Mouse (Mus musculus) midbrain, embryonic 16.5 days (tissue): ENCODE measurements around the gene Tceal9. TPM values are rescaled to one million over a fixed set of nuclear protein-coding genes. Genes with fewer than 3 reads are reported as not detected.
A peak's percentile ranks its signal among the peaks of the same experiment; 100 is the strongest.

Experiments used
- ATAC-seq: fragments of 200-750 bp; cut with Nextera tagmentation; 2 replicates; pipeline ENCODE4 v1.8.0; 2017; ENCODE audit warnings: moderate TSS enrichment
- H3K27ac ChIP-seq: fragments of 300-500 bp; sonication (generic); 2 replicates; pipeline ENCODE4 v1.5.1; 2014; ENCODE audit warnings: mild to moderate bottlenecking, low read length, mixed read lengths
- H3K27me3 ChIP-seq: fragments of 300-500 bp; sonication (generic); 2 replicates; pipeline ENCODE4 v1.6.1; 2014; ENCODE audit warnings: low read depth, low read length, mixed read lengths; ENCODE audit not compliant: control insufficient read depth, insufficient read depth
- H3K36me3 ChIP-seq: fragments of 300-500 bp; sonication (generic); 2 replicates; pipeline ENCODE4 v1.6.1; 2014; ENCODE audit warnings: mild to moderate bottlenecking, low read length, moderate library complexity, mixed read lengths; ENCODE audit not compliant: control insufficient read depth, insufficient read depth
- H3K4me1 ChIP-seq: fragments of 300-500 bp; sonication (generic); 2 replicates; pipeline ENCODE4 v1.6.1; 2014; ENCODE audit warnings: mild to moderate bottlenecking, low read length, mixed read lengths; ENCODE audit not compliant: control insufficient read depth, insufficient read depth
- H3K4me2 ChIP-seq: fragments of 300-500 bp; sonication (generic); 2 replicates; pipeline ENCODE4 v1.6.1; 2014; ENCODE audit warnings: mild to moderate bottlenecking, low read length, mixed read lengths
- H3K4me3 ChIP-seq: fragments of 300-500 bp; sonication (generic); 2 replicates; pipeline ENCODE4 v1.5.1; 2014; ENCODE audit warnings: low read depth, mild to moderate bottlenecking, low read length, moderate library complexity, mixed read lengths
- H3K9ac ChIP-seq: fragments of 300-500 bp; sonication (generic); 2 replicates; pipeline ENCODE4 v1.6.1; 2014; ENCODE audit warnings: low read depth, low read length, mixed read lengths
- H3K9me3 ChIP-seq: fragments of 300-500 bp; sonication (generic); replicated peaks from 2 replicates; pipeline ENCODE4 v1.6.1; 2014; ENCODE audit warnings: mild to moderate bottlenecking, low read length, mixed read lengths; ENCODE audit not compliant: control insufficient read depth, poor library complexity, severe bottlenecking
- WGBS: fragments of 180-500 bp; shearing (Covaris S2); extraction: QIAGEN DNeasy Blood & Tissue Kit; methylation state at CpG from one replicate; pipeline ENCODE4 v1.1.7; 2014; 5-methylcytosine and 5-hydroxymethylcytosine counted together
- polyA plus RNA-seq: library from polyadenylated mRNA; unstranded; fragments of >200 nt; fragmentation: Nextera tagmentation; extraction: Ambion mirVana; gene quantifications from 2 replicates; pipeline ENCODE4 v1.2.1, GENCODE M21; 2015

Tceal9 gene
- polyA plus RNA-seq, 1 experiment from 2014 or later = 261 TPM

DNA sequence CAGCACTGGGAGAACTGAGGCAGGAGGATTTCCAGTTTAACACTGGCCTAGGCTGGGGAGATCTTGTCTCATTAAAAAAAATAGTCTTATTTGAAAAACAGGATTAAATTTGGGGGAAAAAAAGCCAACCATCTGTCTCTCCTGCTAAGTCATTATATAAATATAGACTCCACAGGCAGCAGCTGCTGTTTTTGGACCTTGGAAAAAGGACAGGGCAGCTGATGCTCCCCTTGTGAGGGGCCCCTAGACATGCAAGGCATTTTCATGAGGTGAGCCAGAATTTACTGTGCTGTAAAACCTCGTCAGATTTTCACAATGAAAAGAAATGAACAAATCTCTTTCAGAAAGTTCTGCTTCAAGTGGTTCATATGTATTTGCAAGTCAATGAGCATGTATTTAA, 28.6 kb upstream of the Tceal9 start:
- ATAC-seq = no peak
- WGBS = 26% methylated on average over 1 of the region's 1 CpGs
- H3K4me2 ChIP-seq = no peak overlapping the region
- no peak overlapping the region for H3K27ac ChIP-seq
- no peaks in the 10 kb centered on the region for H3K27me3 ChIP-seq
- H3K4me1 ChIP-seq = no peaks in the 10 kb centered on the region; the same call in 1 of the 2 replicates
- no peaks in the 10 kb centered on the region for H3K9me3 ChIP-seq
- H3K9ac ChIP-seq = no peak overlapping the region
- H3K36me3 ChIP-seq = no peaks in the 10 kb centered on the region
- H3K4me3 ChIP-seq = no peak overlapping the region

DNA sequence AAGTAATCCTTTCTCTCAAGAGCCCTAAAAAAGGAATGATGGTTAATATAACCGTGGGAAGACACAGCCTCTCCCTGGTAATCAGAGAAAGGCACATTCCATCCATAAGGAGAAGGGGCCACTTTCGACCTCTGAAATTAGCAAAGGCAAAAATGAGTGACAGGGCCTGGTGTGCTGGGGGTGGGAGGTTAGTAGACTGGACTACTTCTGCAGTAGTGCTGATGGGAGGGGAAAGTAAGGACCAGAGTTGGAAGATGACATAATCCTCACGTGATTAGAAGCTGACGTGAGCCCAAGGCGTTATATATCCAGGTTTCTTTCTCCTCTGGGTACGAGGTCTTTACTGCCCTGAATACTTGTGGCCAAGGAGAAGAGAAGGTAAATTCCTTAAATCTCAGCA, 21.2 kb upstream of the Tceal9 start:
- no peaks in the 10 kb centered on the region for H3K36me3 ChIP-seq
- 77% methylated on average over 6 of the region's 6 CpGs for WGBS
- H3K9me3 ChIP-seq = no peaks in the 10 kb centered on the region
- H3K9ac ChIP-seq = no peak overlapping the region
- H3K27ac ChIP-seq = no peak overlapping the region
- no peak overlapping the region for H3K4me3 ChIP-seq
- H3K4me1 ChIP-seq = no peaks in the 10 kb centered on the region
- H3K4me2 ChIP-seq = no peak overlapping the region
- no peak for ATAC-seq
- H3K27me3 ChIP-seq = no peaks in the 10 kb centered on the region

DNA sequence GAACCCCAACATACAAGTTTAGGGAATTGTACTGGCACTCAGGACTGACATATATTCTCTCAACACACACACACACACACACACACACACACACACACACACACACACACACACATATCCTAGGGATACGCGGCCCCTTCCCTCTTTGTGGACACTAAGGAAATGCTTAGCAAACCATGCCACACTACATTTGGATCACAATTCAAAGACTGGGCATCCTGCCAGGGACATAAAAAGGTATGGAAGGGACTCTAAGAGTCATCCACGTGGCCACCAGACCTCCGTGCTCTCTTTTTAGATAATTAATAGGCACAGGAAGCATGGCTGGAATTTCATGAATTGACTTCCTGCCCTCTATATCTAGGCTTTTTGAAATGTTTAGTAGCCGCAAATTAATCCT, 17.1 kb upstream of the Tceal9 start:
- Histone ChIP-seq H3K4me2 (no peak overlapping the region), H3K36me3 (no peaks in the 10 kb centered on the region), H3K9me3 (no peaks in the 10 kb centered on the region), H3K27me3 (no peaks in the 10 kb centered on the region), H3K4me1 (no peaks in the 10 kb centered on the region), H3K4me3 (no peak overlapping the region), H3K27ac (no peak overlapping the region), H3K9ac (no peak overlapping the region)
- WGBS = 60% methylated on average over 5 of the region's 5 CpGs
- no peak for ATAC-seq

DNA sequence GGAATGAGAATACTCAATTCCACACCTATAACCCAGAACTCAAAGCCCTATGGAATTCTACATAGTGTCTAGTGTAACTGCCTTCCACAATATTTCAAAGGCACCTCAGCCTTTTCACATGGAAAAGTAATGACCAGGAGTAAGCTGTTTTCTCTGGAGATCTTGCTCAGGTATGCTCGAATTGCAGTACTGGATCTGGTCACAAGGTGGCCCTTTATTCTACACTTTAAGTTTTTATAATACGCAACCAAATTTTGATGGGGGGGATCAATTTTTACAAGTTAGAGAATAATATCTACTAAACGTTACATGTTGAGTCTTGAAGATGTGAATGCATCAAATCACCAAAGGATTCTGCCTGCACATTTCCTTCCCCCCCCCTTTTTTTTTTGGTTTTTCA, 6.8 kb upstream of the Tceal9 start:
- Histone ChIP-seq H3K36me3 (no peaks in the 10 kb centered on the region), H3K4me1 (no peaks in the 10 kb centered on the region), H3K27me3 (no peaks in the 10 kb centered on the region), H3K4me2 (no peak overlapping the region), H3K9ac (no peak overlapping the region), H3K4me3 (no peak overlapping the region), H3K27ac (no peak overlapping the region), H3K9me3 (no peaks in the 10 kb centered on the region)
- no peak for ATAC-seq
- 40% methylated on average over 3 of the region's 3 CpGs for WGBS

DNA sequence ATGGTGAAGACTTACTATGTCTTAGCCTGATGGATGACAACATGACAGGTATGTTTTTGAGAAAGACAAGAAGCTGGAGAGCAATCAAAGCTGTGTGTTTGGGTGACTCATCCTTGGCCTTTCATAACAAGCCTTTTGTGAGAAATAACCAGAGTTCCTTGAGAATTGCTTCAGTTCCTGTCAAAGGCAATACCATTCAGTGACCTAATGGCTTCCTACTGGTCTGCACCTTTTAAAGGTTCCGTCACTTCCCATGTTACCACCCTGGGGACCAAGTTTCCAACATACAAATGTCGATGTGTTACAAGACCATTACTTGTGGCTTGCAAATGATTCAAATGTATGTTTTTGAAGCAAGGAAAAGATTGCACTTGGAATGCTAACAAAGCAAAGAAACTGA, 1.7 kb upstream of the Tceal9 start:
- no peaks in the 10 kb centered on the region for H3K4me1 ChIP-seq
- H3K27ac ChIP-seq = no peak overlapping the region
- H3K9ac ChIP-seq = no peak overlapping the region
- no peak overlapping the region for H3K4me3 ChIP-seq
- H3K9me3 ChIP-seq = no peaks in the 10 kb centered on the region
- no peaks in the 10 kb centered on the region for H3K36me3 ChIP-seq
- ATAC-seq = no peak
- WGBS = 85% methylated on average over 2 of the region's 2 CpGs
- no peak overlapping the region for H3K4me2 ChIP-seq
- no peaks in the 10 kb centered on the region for H3K27me3 ChIP-seq

DNA sequence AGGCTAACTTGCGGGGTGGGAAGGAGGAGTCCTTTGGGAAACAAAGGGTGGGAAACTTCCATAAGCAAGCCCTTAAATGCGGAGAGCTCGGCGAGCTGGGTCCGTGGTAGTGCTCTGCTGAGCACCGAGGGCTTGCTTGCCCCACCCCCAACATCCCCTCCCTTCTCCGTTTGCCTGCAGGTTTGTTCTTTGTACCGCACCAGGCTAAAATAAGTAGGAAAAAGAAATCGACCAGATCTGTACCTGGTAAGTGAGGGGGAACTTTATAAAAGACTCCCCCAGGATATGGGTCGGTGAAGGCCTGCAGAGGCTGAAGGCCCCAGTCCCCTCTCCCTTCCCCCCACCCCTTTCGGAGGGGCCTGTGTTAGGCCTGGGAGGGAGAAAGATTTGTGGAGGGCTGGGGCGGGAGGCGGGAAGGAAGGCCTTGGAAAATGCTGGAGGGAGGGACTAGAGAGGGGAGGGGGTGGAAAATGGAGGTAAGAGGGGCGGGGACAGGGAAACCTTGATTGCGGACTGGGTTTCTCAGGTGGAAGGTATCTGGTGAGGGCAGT, 717 bp downstream of the Tceal9 start:
- Histone ChIP-seq H3K36me3 (no peaks in the 10 kb centered on the region), H3K4me1 (no peaks in the 10 kb centered on the region), H3K4me3 (peak overlapping the region; percentile 50), H3K27me3 (no peaks in the 10 kb centered on the region), H3K9ac (peak overlapping the region; percentile 75), H3K27ac (peak overlapping the region; percentile 79), H3K9me3 (no peaks in the 10 kb centered on the region), H3K4me2 (peak overlapping the region; percentile 59)
- ATAC-seq = peak; percentile 85
- WGBS = 20% methylated on average over 14 of the region's 15 CpGs

DNA sequence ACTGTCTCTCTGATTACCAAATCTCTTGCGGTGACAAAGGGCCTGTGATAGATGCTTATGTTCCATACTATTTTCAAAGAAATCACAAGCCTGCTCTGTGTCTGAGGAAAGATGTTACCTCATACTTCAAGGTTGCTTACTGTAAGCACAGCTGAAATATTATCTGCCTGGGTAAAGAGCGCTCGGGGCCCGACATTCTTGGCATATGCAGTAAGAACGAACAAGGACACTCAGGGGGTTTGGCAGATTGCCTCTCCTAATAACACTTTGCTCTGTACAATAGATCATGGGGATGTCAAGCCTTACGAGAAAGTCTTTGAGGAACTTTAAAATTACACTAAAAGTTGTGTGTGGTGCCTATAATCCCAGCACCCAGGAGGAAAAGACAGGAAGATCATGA, 3.9 kb downstream of the Tceal9 start:
- no peak for ATAC-seq
- Histone ChIP-seq H3K27ac (no peak overlapping the region), H3K4me1 (no peaks in the 10 kb centered on the region), H3K9ac (no peak overlapping the region), H3K4me3 (no peak overlapping the region), H3K36me3 (no peaks in the 10 kb centered on the region), H3K27me3 (no peaks in the 10 kb centered on the region), H3K9me3 (no peaks in the 10 kb centered on the region), H3K4me2 (no peak overlapping the region)
- WGBS = 78% methylated on average over 6 of the region's 6 CpGs

DNA sequence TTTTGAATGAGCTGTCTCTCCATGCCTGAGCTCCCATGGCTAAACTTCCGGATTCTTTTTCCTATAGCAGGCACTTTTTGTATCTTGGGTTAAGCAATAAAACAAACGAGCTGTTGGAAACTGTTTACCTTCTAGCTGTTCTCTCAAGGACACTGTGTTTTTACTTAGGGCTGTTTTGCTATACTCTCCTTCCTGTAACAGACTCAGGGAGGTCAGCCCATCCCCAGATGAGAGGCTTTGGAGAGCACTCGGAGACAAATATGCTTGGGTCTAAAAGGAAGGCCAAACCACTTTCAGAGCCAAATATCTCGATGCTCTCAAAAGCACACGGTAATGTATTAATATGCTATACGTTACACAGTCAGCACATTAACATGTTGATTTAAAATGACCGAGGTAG, 4.8 kb downstream of the Tceal9 start:
- Histone ChIP-seq H3K9me3 (no peaks in the 10 kb centered on the region), H3K4me1 (no peaks in the 10 kb centered on the region), H3K4me2 (no peak overlapping the region), H3K27me3 (no peaks in the 10 kb centered on the region), H3K27ac (no peak overlapping the region), H3K9ac (no peak overlapping the region), H3K36me3 (no peaks in the 10 kb centered on the region), H3K4me3 (no peak overlapping the region)
- WGBS = 79% methylated on average over 7 of the region's 7 CpGs
- ATAC-seq = no peak

DNA sequence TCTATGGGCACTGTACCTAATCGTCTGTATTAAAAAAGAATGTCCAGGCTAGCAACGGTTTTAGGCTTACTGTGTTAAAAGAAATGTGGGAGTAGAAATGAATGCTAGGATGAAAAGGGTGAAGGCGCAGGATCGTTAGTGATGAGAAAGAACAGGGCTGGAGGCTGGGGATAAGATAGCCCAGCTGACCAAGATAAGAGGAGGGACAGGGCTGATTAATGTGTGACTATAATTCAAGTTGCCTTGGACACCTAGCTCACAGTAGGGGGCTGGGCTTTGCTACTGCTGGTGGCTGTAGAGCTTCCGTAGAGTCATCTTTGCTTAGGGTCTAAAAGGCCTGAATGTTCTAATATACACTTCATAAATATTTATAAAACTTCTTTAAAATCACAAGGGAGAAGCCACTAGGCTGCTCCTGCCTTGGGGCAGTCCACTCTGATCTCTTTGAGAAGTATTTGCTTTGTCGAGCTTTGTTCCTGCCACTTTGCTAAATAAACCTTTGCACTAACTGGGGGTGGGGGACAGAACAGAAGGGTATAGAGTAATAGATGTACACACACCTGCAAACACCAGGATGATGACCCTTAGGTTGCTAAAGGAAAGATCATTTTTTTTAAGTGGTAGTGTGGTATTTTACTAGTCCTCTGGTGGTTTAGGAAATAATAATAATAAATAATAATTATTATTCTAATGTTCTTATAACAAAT, 7.3 kb downstream of the Tceal9 start:
- H3K36me3 ChIP-seq = no peaks in the 10 kb centered on the region
- H3K9ac ChIP-seq = no peak overlapping the region
- no peaks in the 10 kb centered on the region for H3K4me1 ChIP-seq
- H3K4me2 ChIP-seq = no peak overlapping the region
- no peaks in the 10 kb centered on the region for H3K9me3 ChIP-seq
- WGBS = 52% methylated on average over 6 of the region's 6 CpGs
- H3K27ac ChIP-seq = no peak overlapping the region
- H3K4me3 ChIP-seq = no peak overlapping the region
- no peak for ATAC-seq
- H3K27me3 ChIP-seq = no peaks in the 10 kb centered on the region
